ENCODE assay signal across 20 mouse cellular contexts in genomic region chr3:121600841-121601240, GRCm38 (mm10).
"Had no signal": no experiment of that assay in that cellular context is flagged by ENCODE, and none has a peak within 500 bp of the region (broad histone marks: within the 10 kb centered on the region; RNA-seq: fewer than 3 reads in every experiment).

No protein-coding gene starts in this region.

- H3K4me3 ChIP-seq: limb, embryonic 10.5 days; limb, embryonic 13.5 days; liver, embryonic 12.5 days; liver, embryonic 15.5 days; lung, embryonic 15.5 days; megakaryocyte, embryonic 14.5 days; midbrain, embryonic 10.5 days; midbrain, embryonic 13.5 days; myocyte had no signal

- DNase-seq: kidney, adult 18-20 months; kidney, adult 9 months; kidney, postnatal 14 days; kidney, postnatal 4 days; liver; lung, adult 18-20 months; lung, postnatal 10 days; lung, postnatal 36 days; right cerebral cortex, postnatal 4 days; thymus, adult 2 months; thymus, postnatal 25 days had no signal

- H3K9me3 ChIP-seq: limb, embryonic 10.5 days; limb, embryonic 13.5 days; liver, embryonic 12.5 days; liver, embryonic 15.5 days; lung, embryonic 15.5 days; midbrain, embryonic 10.5 days; midbrain, embryonic 13.5 days had no signal

- H3K4me1 ChIP-seq: liver, embryonic 12.5 days; liver, embryonic 15.5 days had no signal

- H3K27ac ChIP-seq: limb, embryonic 10.5 days; limb, embryonic 13.5 days; liver, embryonic 12.5 days; liver, embryonic 15.5 days; lung, embryonic 15.5 days; midbrain, embryonic 10.5 days; midbrain, embryonic 13.5 days had no signal

- H3K36me3 ChIP-seq: limb, embryonic 10.5 days; limb, embryonic 13.5 days; liver, embryonic 12.5 days; liver, embryonic 15.5 days; lung, embryonic 15.5 days; midbrain, embryonic 10.5 days; midbrain, embryonic 13.5 days had no signal

- H3K27me3 ChIP-seq: limb, embryonic 13.5 days; liver, embryonic 12.5 days; liver, embryonic 15.5 days; lung, embryonic 15.5 days; midbrain, embryonic 13.5 days had no signal

- H3K9ac ChIP-seq: limb, embryonic 13.5 days; liver, embryonic 12.5 days; liver, embryonic 15.5 days; lung, embryonic 15.5 days; midbrain, embryonic 13.5 days had no signal
